Mouse (Mus musculus) left cerebral cortex, postnatal 36 days (tissue): ENCODE results near the gene Olfr314. TPM values are rescaled to one million over a fixed set of nuclear protein-coding genes. Genes with fewer than 3 reads are reported as not detected.
"Not testable (repeated sequence)": the region's sequence is repeated elsewhere in the genome, so short reads cannot be mapped to it uniquely, and the experiment has no call there.

Experiments
- DNase-seq, 2 experiments: peaks; one replicate each; pipeline ENCODE4 v3.0.0; 2021 to 2022; ENCODE audit warnings: low spot score in 2 of 2, mixed read lengths in 1 of 2
- intact Hi-C: fragments of 180-260 bp; cut with DNase I; formaldehyde crosslinking; loops from one replicate; pipeline ENCODE4 v1.15.1; 2025
- total RNA-seq, 2 experiments: library from RNA; stranded (reverse); gene quantifications; 2 replicates each; pipeline ENCODE4 v1.2.3; 2021

Olfr314 gene
- total RNA-seq, 2 experiments from 2014 or later, result not detected

DNA sequence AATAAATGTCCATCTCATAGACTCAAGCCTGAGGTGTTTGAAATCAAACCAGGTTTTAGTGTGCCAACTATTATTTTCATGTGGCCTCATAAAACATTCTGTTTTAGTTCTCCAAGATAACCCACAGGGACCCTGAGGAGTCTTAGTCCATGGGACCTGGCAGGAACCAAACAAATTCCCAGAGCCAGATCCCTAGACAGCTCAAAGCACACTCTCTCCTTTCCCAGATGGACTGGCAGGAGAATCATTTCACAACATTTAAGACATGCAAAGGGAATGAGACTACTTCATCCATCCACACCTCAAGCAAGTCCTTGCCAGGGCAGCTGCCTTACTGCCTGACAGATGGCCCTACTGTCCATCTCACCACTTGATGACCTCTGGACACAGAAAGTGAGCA, 46.2 kb downstream of the Olfr314 start, which contains the start of gene Olfr312:
TSS of gene Olfr312 (plus strand) at position 301 of the 400 bp plus-strand sequence.
- intact Hi-C loops, DNase-seq: not testable (repeated sequence)

DNA sequence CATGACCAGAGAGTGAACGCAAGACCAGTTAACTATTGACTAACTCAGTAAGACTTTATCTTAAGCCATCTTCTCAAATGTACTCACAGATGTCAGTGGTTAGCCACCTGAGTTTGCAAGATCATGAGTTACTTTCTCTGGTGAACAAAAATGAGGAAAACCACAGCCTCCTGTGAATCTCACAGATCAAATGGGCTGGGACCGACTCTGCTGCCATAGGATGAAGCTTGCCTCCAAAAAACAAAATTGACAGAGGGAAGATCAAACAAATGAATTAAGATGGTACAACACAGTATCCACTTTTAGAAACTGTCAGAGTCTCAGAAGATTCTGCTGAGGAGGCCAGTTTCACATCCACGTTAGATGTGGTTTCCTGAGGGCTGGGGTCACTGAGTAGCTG, 47.0 kb downstream of the Olfr314 start:
- intact Hi-C loops, result no loop called here
- DNase-seq, result no peak

DNA sequence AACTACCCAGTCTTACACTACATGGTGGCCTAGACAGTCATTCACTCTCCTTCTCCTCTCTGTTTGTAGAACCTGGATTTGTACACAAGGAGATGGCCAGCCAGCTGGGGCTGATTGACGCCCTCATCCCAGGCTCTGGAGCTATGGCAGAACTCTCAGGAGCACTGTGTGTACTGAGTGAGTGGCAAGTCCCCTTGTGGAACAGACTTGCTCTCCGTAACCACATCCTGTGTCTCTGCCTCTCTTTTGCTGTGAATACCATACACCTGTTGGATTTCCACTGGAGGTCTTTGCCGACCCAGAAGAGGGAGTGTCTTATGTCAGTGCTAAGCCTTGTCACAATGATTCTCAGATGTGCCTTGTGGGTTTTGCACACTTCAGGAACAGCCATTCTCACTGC, 49.8 kb downstream of the Olfr314 start:
- DNase-seq, intact Hi-C loops: not testable (repeated sequence)

Other genes with a start within 250 kb of the Olfr314 start
- gene Olfr330, start 248.1 kb upstream of the Olfr314 start, total RNA-seq, result not detected
- not detected for gene Olfr329-ps, start 236.5 kb upstream of the Olfr314 start, total RNA-seq
- gene Olfr328, start 227.3 kb upstream of the Olfr314 start, total RNA-seq, result under 1 TPM in 1 of 2 experiments, not detected in 1; 0.10 TPM
- gene Olfr224, start 212.4 kb upstream of the Olfr314 start, total RNA-seq, result not detected
- gene Olfr325, start 205.2 kb upstream of the Olfr314 start, total RNA-seq, result not detected
- not detected for gene Olfr324, start 187.8 kb upstream of the Olfr314 start, total RNA-seq
- not detected for gene 2210407C18Rik, start 166.9 kb upstream of the Olfr314 start, total RNA-seq
- gene Olfr323, start 152.5 kb upstream of the Olfr314 start, total RNA-seq, result not detected
- not detected for gene Trim58, start 142.5 kb upstream of the Olfr314 start, total RNA-seq
- not detected for gene Olfr322, start 124.2 kb upstream of the Olfr314 start, total RNA-seq
- gene Olfr320, start 101.9 kb upstream of the Olfr314 start, total RNA-seq, result not detected
- not detected for gene Olfr319, start 83.8 kb upstream of the Olfr314 start, total RNA-seq
- under 1 TPM in 1 of 2 experiments, not detected in 1; 0.11 TPM for gene Olfr318, start 58.9 kb upstream of the Olfr314 start, total RNA-seq
- gene Olfr317, start 43.7 kb upstream of the Olfr314 start, total RNA-seq, result not detected
- gene Olfr316, start 30.2 kb upstream of the Olfr314 start, total RNA-seq, result 1 to 10 TPM in 1 of 2 experiments, under 1 TPM in 1; 0.79 to 1.0 TPM
- not detected for gene Olfr315, start 9.8 kb upstream of the Olfr314 start, total RNA-seq
- 1 to 10 TPM; 2.2 to 2.9 TPM for gene Fam183b, start 19.0 kb downstream of the Olfr314 start, total RNA-seq
- gene Olfr313, start 32.0 kb downstream of the Olfr314 start, total RNA-seq, result not detected
- gene Olfr312, start 46.3 kb downstream of the Olfr314 start, total RNA-seq, result not detected
- not detected for gene Olfr311, start 56.3 kb downstream of the Olfr314 start, total RNA-seq
- gene Gm12258, start 64.2 kb downstream of the Olfr314 start, total RNA-seq, result 10 to 100 TPM; 17.0 to 24.1 TPM
- 10 to 100 TPM in 1 of 2 experiments, 1 to 10 TPM in 1; 9.6 to 10.9 TPM for gene 2810021J22Rik, start 84.3 kb downstream of the Olfr314 start, total RNA-seq
- gene Zfp39, start 121.3 kb downstream of the Olfr314 start, total RNA-seq, result 10 to 100 TPM in 1 of 2 experiments, 1 to 10 TPM in 1; 8.2 to 10.4 TPM
- not detected for gene Btnl10, start 135.0 kb downstream of the Olfr314 start, total RNA-seq
- gene Rnf187, start 156.0 kb downstream of the Olfr314 start, total RNA-seq, result 100 to 1,000 TPM; 450 to 542 TPM
- gene Hist3h2ba, start 166.0 kb downstream of the Olfr314 start, total RNA-seq, result 100 to 1,000 TPM; 103 to 124 TPM
- gene Hist3h2a, start 171.7 kb downstream of the Olfr314 start, total RNA-seq, result 10 to 100 TPM; 60.9 to 64.1 TPM
- gene Trim17, start 171.7 kb downstream of the Olfr314 start, total RNA-seq, result 1 to 10 TPM; 4.8 to 5.7 TPM
- gene Trim11, start 195.1 kb downstream of the Olfr314 start, total RNA-seq, result 10 to 100 TPM; 21.0 to 24.9 TPM